Mouse (Mus musculus) neural tube, embryonic 14.5 days (tissue): ENCODE data around the gene Rusc1. TPM values are rescaled to one million over a fixed set of nuclear protein-coding genes. Genes with fewer than 3 reads are reported as not detected.
A peak's percentile ranks its signal among the peaks of the same experiment; 100 is the strongest.

Experiments
- ATAC-seq: fragments of 200-750 bp; cut with Nextera tagmentation; 2 replicates; pipeline ENCODE4 v1.8.0; 2017; ENCODE audit warnings: low read depth, mild to moderate bottlenecking, moderate TSS enrichment, moderate library complexity
- H3K27ac ChIP-seq: fragments of 300-500 bp; sonication (generic); 2 replicates; pipeline ENCODE4 v1.5.1; 2014; ENCODE audit warnings: low read depth, mild to moderate bottlenecking, control low read depth, low read length, moderate library complexity, mixed read lengths
- H3K27me3 ChIP-seq: fragments of 300-500 bp; sonication (generic); 2 replicates; pipeline ENCODE4 v1.6.1; 2014; ENCODE audit warnings: low read length; ENCODE audit not compliant: control insufficient read depth, insufficient read depth
- H3K36me3 ChIP-seq: fragments of 300-500 bp; sonication (generic); 2 replicates; pipeline ENCODE4 v1.6.1; 2014; ENCODE audit warnings: low read length, mixed read lengths; ENCODE audit not compliant: control insufficient read depth, insufficient read depth
- H3K4me1 ChIP-seq: fragments of 300-500 bp; sonication (generic); 2 replicates; pipeline ENCODE4 v1.6.1; 2014; ENCODE audit warnings: low read length; ENCODE audit not compliant: control insufficient read depth, insufficient read depth
- H3K4me2 ChIP-seq: fragments of 300-500 bp; sonication (generic); 2 replicates; pipeline ENCODE4 v1.6.1; 2014; ENCODE audit warnings: mild to moderate bottlenecking, low read depth, low read length, control low read depth
- H3K4me3 ChIP-seq: fragments of 300-500 bp; sonication (generic); 2 replicates; pipeline ENCODE4 v1.5.1; 2014; ENCODE audit warnings: low read depth, low read length, control low read depth, mixed read lengths
- H3K9ac ChIP-seq: fragments of 300-500 bp; sonication (generic); replicated peaks from 2 replicates; pipeline ENCODE4 v1.6.1; 2014; ENCODE audit warnings: low read depth, mild to moderate bottlenecking, control low read depth, low read length, mixed read lengths
- H3K9me3 ChIP-seq: fragments of 300-500 bp; sonication (generic); 2 replicates; pipeline ENCODE4 v1.6.1; 2016; ENCODE audit warnings: low read length; ENCODE audit not compliant: control insufficient read depth
- WGBS: fragments of 180-500 bp; shearing (Covaris S2); extraction: QIAGEN DNeasy Blood & Tissue Kit; methylation state at CpG from one replicate; pipeline ENCODE4 v1.1.7; 2014; 5-methylcytosine and 5-hydroxymethylcytosine counted together
- polyA plus RNA-seq: library from polyadenylated mRNA; unstranded; fragments of >200 nt; fragmentation: Nextera tagmentation; extraction: Ambion mirVana; gene quantifications from 2 replicates; pipeline ENCODE4 v1.2.1, GENCODE M21; 2014

Rusc1 gene
- polyA plus RNA-seq = 96.7 and 104 TPM in 2 replicates

DNA sequence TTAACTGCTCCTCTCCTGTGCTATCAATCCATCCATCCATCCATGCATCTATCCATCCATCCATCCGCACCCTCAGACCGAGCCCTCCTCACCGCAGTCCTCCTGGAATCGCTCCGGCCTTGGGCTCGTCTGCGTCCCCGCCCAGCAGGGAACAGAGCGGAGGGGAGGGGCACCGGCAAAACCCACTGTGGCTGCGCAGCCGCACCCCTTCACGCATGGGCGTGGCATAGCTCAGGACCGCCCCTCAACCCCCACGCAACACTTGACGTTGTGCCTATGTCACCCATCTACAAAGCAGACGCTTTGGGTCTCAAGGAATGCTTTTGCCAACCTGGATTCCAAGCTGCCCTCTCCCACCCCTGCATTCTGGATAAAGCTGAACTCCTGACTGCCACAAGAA lies at the start of gene Rusc1:
Rusc1 (minus strand) TSS at position 137 of the 400 bp plus-strand sequence.
- Histone ChIP-seq H3K4me1 (peaks cover 10% of the 10 kb centered on the region; the same call in 1 of the 2 replicates), H3K9ac (peak within 1 kb of the TSS; percentile 79), H3K36me3 (peaks cover 24% of the 10 kb centered on the region), H3K4me2 (peak within 1 kb of the TSS; percentile 97), H3K9me3 (no peaks in the 10 kb centered on the region), H3K4me3 (peak within 1 kb of the TSS; percentile 67), H3K27me3 (no peaks in the 10 kb centered on the region), H3K27ac (peak within 1 kb of the TSS; percentile 73)
- under 1% methylated on average over 18 of the region's 18 CpGs for WGBS
- ATAC-seq = peak; percentile 79

- Histone ChIP-seq H3K27ac (no peak overlapping the region), H3K36me3 (no peaks in the 10 kb centered on the region), H3K4me2 (no peak overlapping the region), H3K4me3 (no peak overlapping the region), H3K4me1 (no peaks in the 10 kb centered on the region), H3K9ac (no peak overlapping the region), H3K27me3 (no peaks in the 10 kb centered on the region), H3K9me3 (no peaks in the 10 kb centered on the region)
- no peak for ATAC-seq
- 17% methylated on average over 9 of the region's 9 CpGs for WGBS
Measured at GRCm38 (mm10) chr3:89136365-89136764, 43.3 kb upstream of the Rusc1 start.

- Histone ChIP-seq H3K27me3 (no peaks in the 10 kb centered on the region), H3K4me1 (no peaks in the 10 kb centered on the region), H3K9me3 (no peaks in the 10 kb centered on the region), H3K36me3 (no peaks in the 10 kb centered on the region), H3K4me2 (no peak within 1 kb of the TSS), H3K9ac (no peak within 1 kb of the TSS), H3K27ac (no peak within 1 kb of the TSS), H3K4me3 (no peak within 1 kb of the TSS)
- 56% methylated on average over 3 of the region's 3 CpGs for WGBS
- no peak for ATAC-seq
Measured at GRCm38 (mm10) chr3:89135958-89136357, 42.8 kb upstream of the Rusc1 start, which contains the start of gene Pklr. Pklr (plus strand) TSS chr3:89136142.

DNA sequence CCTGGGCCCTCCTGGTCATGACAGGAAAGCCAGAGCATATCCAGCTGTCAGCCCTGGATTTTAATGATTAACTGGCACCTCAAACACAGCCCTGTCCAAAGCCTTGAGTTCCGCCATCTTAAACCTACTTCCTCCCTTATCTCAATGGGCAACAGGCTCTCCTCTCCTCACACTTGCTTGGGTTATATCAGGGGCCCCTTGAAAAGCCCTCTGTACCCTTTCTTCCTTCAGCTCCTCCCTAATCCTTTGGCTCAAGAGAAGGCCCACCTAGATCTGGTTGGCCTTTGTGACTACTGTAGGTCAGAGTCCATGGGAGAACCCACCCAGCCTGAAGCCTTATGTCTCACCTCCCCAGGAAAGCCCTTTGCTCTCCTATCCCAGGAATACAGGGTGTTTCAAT lies 40.6 kb upstream of the Rusc1 start:
- Histone ChIP-seq H3K9me3 (no peaks in the 10 kb centered on the region), H3K9ac (no peak overlapping the region), H3K4me2 (no peak overlapping the region), H3K4me1 (no peaks in the 10 kb centered on the region), H3K4me3 (no peak overlapping the region), H3K27me3 (no peaks in the 10 kb centered on the region), H3K27ac (no peak overlapping the region), H3K36me3 (no peaks in the 10 kb centered on the region)
- 84% methylated on average over 1 of the region's 1 CpGs for WGBS
- ATAC-seq = no peak

DNA sequence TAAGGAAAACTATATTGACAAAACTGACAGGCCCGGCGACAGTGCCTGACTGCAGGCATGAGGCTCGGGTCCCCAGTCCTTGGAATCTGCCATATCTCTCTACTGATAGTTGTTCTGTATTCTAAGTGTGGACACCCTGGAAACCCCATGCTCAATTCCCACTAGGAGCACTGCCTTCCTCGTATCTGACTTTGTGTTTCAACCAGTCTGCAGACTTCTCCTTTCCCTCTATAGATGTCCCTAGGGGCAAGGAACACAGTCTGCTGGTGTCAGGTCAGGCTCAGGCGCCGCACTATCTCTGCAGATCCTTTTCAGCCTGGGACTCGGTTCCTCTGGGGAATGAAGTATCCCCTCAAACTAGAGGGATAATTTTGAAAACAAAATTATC lies 39.9 kb upstream of the Rusc1 start:
- Histone ChIP-seq H3K36me3 (no peaks in the 10 kb centered on the region), H3K4me2 (no peak overlapping the region), H3K27me3 (no peaks in the 10 kb centered on the region), H3K4me1 (no peaks in the 10 kb centered on the region), H3K9ac (no peak overlapping the region), H3K27ac (no peak overlapping the region), H3K9me3 (no peaks in the 10 kb centered on the region), H3K4me3 (no peak overlapping the region)
- WGBS = 83% methylated on average over 7 of the region's 7 CpGs
- ATAC-seq = no peak

DNA sequence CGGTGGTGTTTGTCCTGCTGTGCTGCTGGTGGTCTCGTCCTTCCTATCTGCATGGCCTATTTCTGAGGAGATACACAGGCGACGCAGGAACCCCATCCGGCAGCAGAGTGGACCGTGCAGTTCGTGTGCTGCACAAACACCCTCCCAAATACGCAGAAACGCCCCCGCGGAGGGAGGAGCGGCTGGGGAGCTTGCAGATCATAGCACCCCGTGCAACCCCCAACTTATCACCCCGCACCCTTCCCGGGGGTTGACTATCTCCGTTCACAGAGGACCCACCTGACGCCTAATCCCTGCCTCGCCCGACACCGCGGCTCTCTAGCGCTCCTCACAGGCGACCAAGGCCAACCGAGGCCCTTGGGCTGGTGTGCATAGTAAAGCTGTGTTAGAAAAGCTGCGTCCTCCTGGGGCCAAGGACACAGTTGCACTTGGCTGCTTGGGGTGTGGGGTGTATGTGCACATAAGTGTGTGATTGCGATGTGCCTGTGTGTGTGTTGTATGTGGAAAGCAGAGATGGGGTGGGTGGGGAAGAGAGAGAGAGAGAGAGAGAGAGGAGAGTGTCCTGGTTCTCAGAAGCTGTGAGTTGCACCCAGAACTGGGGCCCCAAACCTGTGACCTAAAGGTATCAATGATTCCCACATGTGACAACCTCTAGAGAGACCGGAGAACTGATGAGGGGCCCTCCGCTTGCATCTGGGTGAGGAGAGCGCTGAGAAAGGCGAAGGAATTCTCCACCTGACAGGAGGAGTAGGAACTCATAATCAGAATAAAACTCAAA lies 39.4 kb upstream of the Rusc1 start:
- H3K4me3 ChIP-seq = peak overlapping the region; percentile 24
- H3K4me1 ChIP-seq = no peaks in the 10 kb centered on the region
- no peak overlapping the region for H3K27ac ChIP-seq
- H3K9ac ChIP-seq = peak overlapping the region; percentile 25; the same call in 1 of the 2 replicates
- no peaks in the 10 kb centered on the region for H3K9me3 ChIP-seq
- no peaks in the 10 kb centered on the region for H3K27me3 ChIP-seq
- no peaks in the 10 kb centered on the region for H3K36me3 ChIP-seq
- peak overlapping the region; percentile 53 for H3K4me2 ChIP-seq
- ATAC-seq = peak; percentile 49; the same call in 1 of the 2 replicates
- 17% methylated on average over 29 of the region's 30 CpGs for WGBS

GRCm38 (mm10) chr3:89131816-89132215 lies 38.7 kb upstream of the Rusc1 start:
- Histone ChIP-seq H3K4me3 (no peak overlapping the region), H3K4me2 (peak overlapping the region; percentile 53; the same call in 1 of the 2 replicates), H3K27ac (no peak overlapping the region), H3K9me3 (no peaks in the 10 kb centered on the region), H3K27me3 (no peaks in the 10 kb centered on the region), H3K36me3 (no peaks in the 10 kb centered on the region), H3K4me1 (no peaks in the 10 kb centered on the region), H3K9ac (peak overlapping the region; percentile 25; the same call in 1 of the 2 replicates)
- 43% methylated on average over 4 of the region's 4 CpGs for WGBS
- no peak for ATAC-seq

DNA sequence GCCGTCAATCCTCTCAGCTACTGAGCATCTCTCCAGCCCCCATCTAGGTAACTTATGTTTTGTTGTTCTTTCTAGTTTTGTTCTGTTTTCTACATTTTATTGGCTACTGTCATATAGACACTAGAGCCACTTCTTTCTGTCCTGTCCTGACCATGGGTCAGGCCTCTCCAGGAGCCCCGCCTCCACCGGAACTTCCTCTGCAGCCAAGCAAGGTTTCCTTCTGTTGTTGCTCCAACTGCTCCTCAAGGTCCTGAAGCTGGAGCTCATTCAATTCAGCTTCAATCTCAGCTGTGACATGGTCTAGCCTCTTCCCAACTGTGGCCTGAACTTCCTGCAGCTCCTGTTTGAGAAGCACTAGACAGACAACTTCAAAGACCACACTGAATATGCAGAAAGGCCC lies 36.8 kb upstream of the Rusc1 start:
- H3K9ac ChIP-seq = no peak overlapping the region
- no peaks in the 10 kb centered on the region for H3K27me3 ChIP-seq
- H3K9me3 ChIP-seq = no peaks in the 10 kb centered on the region
- H3K4me3 ChIP-seq = no peak overlapping the region
- H3K36me3 ChIP-seq = no peaks in the 10 kb centered on the region
- no peak for ATAC-seq
- no peak overlapping the region for H3K4me2 ChIP-seq
- WGBS = 97% methylated on average over 3 of the region's 3 CpGs
- no peak overlapping the region for H3K27ac ChIP-seq
- H3K4me1 ChIP-seq = no peaks in the 10 kb centered on the region

GRCm38 (mm10) chr3:89125981-89126380 lies 32.9 kb upstream of the Rusc1 start:
- H3K9ac ChIP-seq = no peak overlapping the region
- H3K36me3 ChIP-seq = no peaks in the 10 kb centered on the region
- no peak overlapping the region for H3K4me2 ChIP-seq
- no peaks in the 10 kb centered on the region for H3K9me3 ChIP-seq
- no peaks in the 10 kb centered on the region for H3K4me1 ChIP-seq
- H3K4me3 ChIP-seq = no peak overlapping the region
- no peak for ATAC-seq
- H3K27me3 ChIP-seq = no peaks in the 10 kb centered on the region
- H3K27ac ChIP-seq = no peak overlapping the region
- WGBS = 91% methylated on average over 3 of the region's 3 CpGs
